Mouse (Mus musculus): ENCODE measurements around the gene Srd5a2. TPM values are rescaled to one million over a fixed set of nuclear protein-coding genes. Genes with fewer than 3 reads are reported as not detected.

Srd5a2 gene
- total and polyA plus RNA-seq, 3 experiments: not detected

DNA sequence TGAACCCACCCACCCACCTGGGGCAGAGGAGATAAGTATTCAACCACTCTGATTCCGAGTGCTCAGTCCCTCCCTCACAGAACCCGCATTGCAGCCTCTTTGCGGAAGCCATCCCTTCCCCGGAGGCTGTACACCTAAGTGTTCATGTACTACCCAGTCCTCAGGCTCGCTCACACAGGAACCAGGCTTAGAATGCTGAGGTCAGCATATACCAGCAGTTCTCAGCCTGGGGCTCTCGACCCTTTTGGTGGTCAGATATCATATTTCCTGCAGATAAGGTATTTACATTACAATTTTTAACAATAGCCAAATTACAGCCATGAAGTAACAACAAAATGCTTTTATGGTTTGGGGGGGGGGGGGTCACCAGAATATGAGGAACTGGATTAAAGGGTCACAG lies 32.6 kb downstream of the Srd5a2 start:
- Histone ChIP-seq H3K27me3 (ENCODE audit: control insufficient read depth in 1 of 2, insufficient read depth in 2 of 2, low read length in 2 of 2) (peaks cover 0 to 3% of the 10 kb centered on the region in 2 experiments; a peak in 2 of 4 replicates), H3K4me1 (ENCODE audit: control insufficient read depth in 1 of 2, insufficient read depth in 2 of 2, low read length in 2 of 2) (0 out of 4 replicates have a peak, but pooled peaks cover 0 to under 1% of the 10 kb centered on the region in 2 experiments), H3K4me3 (ENCODE audit: control insufficient read depth in 1 of 2, insufficient read depth in 1 of 2, low read depth in 2 of 2, low read length in 2 of 2) (no peak overlapping the region), H3K27ac (ENCODE audit: control insufficient read depth, low read depth, low read length) (no peak overlapping the region), H3K36me3 (ENCODE audit: control insufficient read depth in 1 of 2, insufficient read depth in 2 of 2, low read length in 2 of 2) (no peaks in the 10 kb centered on the region), H3K79me2 (ENCODE audit: control insufficient read depth, insufficient read depth, low read length, poor library complexity) (no peaks in the 10 kb centered on the region; the same call in 1 of the 2 replicates), H3K9ac (ENCODE audit: control insufficient read depth, low read depth, low read length, poor library complexity, severe bottlenecking) (no peak overlapping the region), H3K9me3 (replicated peaks; ENCODE audit: insufficient read depth, low read length) (no peaks in the 10 kb centered on the region)
- TF ChIP-seq NRF1 (IDR thresholded peaks at IDR 0.05; ENCODE audit: insufficient read depth, low read depth, low read length, poor library complexity, severe bottlenecking) (no peak), MAFK (IDR thresholded peaks at IDR 0.05; ENCODE audit: borderline replicate concordance, low read depth, low read length) (peak; percentile 41; the same call in 1 of the 2 replicates)
- DNase-seq (ENCODE audit: low read depth, low spot score): no peak

DNA sequence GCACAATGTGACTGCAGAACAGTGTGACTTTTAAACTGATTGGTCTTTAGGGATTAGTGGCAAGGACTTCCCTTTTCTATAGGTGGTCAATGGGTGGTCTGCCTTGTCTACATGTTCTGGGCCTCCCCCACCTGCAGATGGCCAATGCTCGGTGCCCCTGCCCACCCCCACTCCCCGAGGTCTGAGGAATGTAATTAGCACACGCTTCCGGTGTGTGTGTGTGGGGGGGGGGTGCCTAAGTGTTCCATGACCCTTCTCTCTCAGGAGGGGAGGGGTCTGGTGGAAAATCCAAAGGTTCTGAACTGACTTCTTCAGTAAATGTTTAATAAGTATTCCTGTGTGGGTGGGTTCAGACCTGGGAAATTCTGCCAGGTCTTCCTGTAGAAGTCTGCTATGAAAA lies 39.0 kb downstream of the Srd5a2 start:
- DNase-seq (ENCODE audit: low read depth, low spot score): no peak
- TF ChIP-seq UBTF (IDR thresholded peaks at IDR 0.05; ENCODE audit: borderline replicate concordance, insufficient read depth, low read depth, low read length) (no peak), RAD21 (IDR thresholded peaks at IDR 0.05; ENCODE audit: low read depth, low read length) (no peak), USF2 (IDR thresholded peaks at IDR 0.05; ENCODE audit: borderline replicate concordance in 1 of 2, insufficient read depth in 1 of 2, low read depth in 1 of 2, low read length in 2 of 2) (no peak), RCOR1 (IDR thresholded peaks at IDR 0.05; ENCODE audit: low read depth, low read length) (no peak), POLR2A (IDR thresholded peaks at IDR 0.05; ENCODE audit: control insufficient read depth in 1 of 2, insufficient read depth in 1 of 2, low read depth in 1 of 2, low read length in 2 of 2, poor library complexity in 1 of 2) (no peak), SIN3A (IDR thresholded peaks at IDR 0.05; ENCODE audit: low read length) (no peak), ETS1 (IDR thresholded peaks at IDR 0.05; ENCODE audit: low read depth, low read length) (no peak), MEF2A (IDR thresholded peaks at IDR 0.05; ENCODE audit: extremely low read depth, insufficient replicate concordance, low read depth, low read length, poor library complexity, severe bottlenecking) (no peak)
- Histone ChIP-seq H3K27ac (ENCODE audit: control insufficient read depth, low read depth, low read length) (no peak overlapping the region), H3K9ac (ENCODE audit: control insufficient read depth, low read depth, low read length, poor library complexity, severe bottlenecking) (no peak overlapping the region), H3K79me2 (ENCODE audit: control insufficient read depth, insufficient read depth, low read length, poor library complexity) (no peaks in the 10 kb centered on the region), H3K4me3 (ENCODE audit: control insufficient read depth in 1 of 2, insufficient read depth in 1 of 2, low read depth in 2 of 2, low read length in 2 of 2) (no peak overlapping the region), H3K27me3 (ENCODE audit: control insufficient read depth in 1 of 2, insufficient read depth in 2 of 2, low read length in 2 of 2) (no peaks in the 10 kb centered on the region), H3K36me3 (ENCODE audit: control insufficient read depth in 1 of 2, insufficient read depth in 2 of 2, low read length in 2 of 2) (no peaks in the 10 kb centered on the region), H3K4me1 (ENCODE audit: control insufficient read depth in 1 of 2, insufficient read depth in 2 of 2, low read length in 2 of 2) (no peaks in the 10 kb centered on the region), H3K9me3 (replicated peaks; ENCODE audit: insufficient read depth, low read length) (no peaks in the 10 kb centered on the region)

DNA sequence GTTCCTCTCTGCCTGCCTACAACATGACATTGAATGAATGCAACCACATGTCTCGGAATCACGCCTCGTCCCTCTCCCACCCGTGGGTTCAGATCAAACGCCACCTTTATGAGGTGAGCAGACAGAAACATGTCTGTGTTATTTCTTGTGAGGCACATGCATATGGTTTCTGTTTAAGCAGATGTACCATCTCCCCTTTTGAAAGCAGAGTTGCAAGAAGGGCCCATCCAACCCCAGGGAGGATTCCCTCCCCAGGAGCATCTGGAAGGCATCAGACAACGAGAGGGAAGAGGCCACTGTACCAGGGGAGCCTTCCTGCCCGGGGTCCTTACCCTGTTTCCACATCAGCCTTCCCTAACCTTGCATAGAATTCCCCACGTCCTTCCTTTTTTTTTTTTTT lies 40.7 kb downstream of the Srd5a2 start:
- no peaks in the 10 kb centered on the region for H3K4me1 ChIP-seq (ENCODE audit: control insufficient read depth in 1 of 2, insufficient read depth in 2 of 2, low read length in 2 of 2)
- H3K27me3 ChIP-seq (ENCODE audit: control insufficient read depth in 1 of 2, insufficient read depth in 2 of 2, low read length in 2 of 2): no peaks in the 10 kb centered on the region
- no peak overlapping the region for H3K27ac ChIP-seq (ENCODE audit: control insufficient read depth, low read depth, low read length)
- no peak for DNase-seq (ENCODE audit: low read depth, low spot score)
- no peak overlapping the region for H3K4me3 ChIP-seq (ENCODE audit: control insufficient read depth in 1 of 2, insufficient read depth in 1 of 2, low read depth in 2 of 2, low read length in 2 of 2)
- TF ChIP-seq MAFK (IDR thresholded peaks at IDR 0.05; ENCODE audit: borderline replicate concordance, low read depth, low read length) (no peak), EP300 (IDR thresholded peaks at IDR 0.05; ENCODE audit: low read depth in 1 of 2, low read length in 2 of 2) (no peak), GABPA (IDR thresholded peaks at IDR 0.05; ENCODE audit: low read depth, low read length) (no peak), GATA1 (IDR thresholded peaks at IDR 0.05; ENCODE audit: low read depth, low read length) (no peak), JUND (IDR thresholded peaks at IDR 0.05; ENCODE audit: low read depth, low read length) (no peak), MAZ (IDR thresholded peaks at IDR 0.05; ENCODE audit: low read depth, low read length) (no peak)
- H3K9me3 ChIP-seq (replicated peaks; ENCODE audit: insufficient read depth, low read length): no peaks in the 10 kb centered on the region
- H3K9ac ChIP-seq (ENCODE audit: control insufficient read depth, low read depth, low read length, poor library complexity, severe bottlenecking): no peak overlapping the region
- H3K79me2 ChIP-seq (ENCODE audit: control insufficient read depth, insufficient read depth, low read length, poor library complexity): no peaks in the 10 kb centered on the region
- no peaks in the 10 kb centered on the region for H3K36me3 ChIP-seq (ENCODE audit: control insufficient read depth in 1 of 2, insufficient read depth in 2 of 2, low read length in 2 of 2)
